14 mouse cellular contexts compared by ENCODE assay signal in the genomic region with DNA sequence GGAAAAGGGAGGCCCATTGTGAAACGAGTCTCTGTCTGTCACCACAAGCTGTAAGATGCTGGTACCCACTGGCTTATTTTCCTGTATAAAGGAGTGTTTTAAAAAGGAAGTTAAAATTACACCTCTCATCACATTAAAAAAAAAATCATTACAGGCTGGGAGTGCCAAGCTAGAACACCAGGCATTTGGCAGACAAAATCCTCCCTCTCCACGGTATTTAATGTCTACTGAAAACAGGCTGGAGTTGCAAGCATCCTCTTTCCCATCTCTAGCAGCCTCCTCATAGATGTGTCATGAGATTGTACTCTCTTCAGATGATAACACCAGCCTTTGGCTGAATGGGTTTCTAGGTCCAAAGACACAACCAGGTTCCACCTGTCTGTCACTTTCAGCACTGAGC.
"Had no signal": no experiment of that assay in that cellular context is flagged by ENCODE, and none has a peak within 500 bp of the region (broad histone marks: within the 10 kb centered on the region; RNA-seq: fewer than 3 reads in every experiment).

No protein-coding gene starts in this region.

- H3K9me3 ChIP-seq: kidney, embryonic 15.5 days; limb, embryonic 15.5 days; liver, embryonic 12.5 days; midbrain, embryonic 10.5 days; neural tube, embryonic 15.5 days had no signal

- H3K36me3 ChIP-seq: kidney, embryonic 15.5 days; limb, embryonic 15.5 days; liver, embryonic 12.5 days had no signal

- H3K4me1 ChIP-seq: limb, embryonic 15.5 days; liver, embryonic 12.5 days; midbrain, embryonic 10.5 days had no signal

- H3K27ac ChIP-seq: kidney, embryonic 15.5 days; limb, embryonic 15.5 days; liver, embryonic 12.5 days; midbrain, embryonic 10.5 days; neural tube, embryonic 15.5 days had no signal

- H3K9ac ChIP-seq: kidney, embryonic 15.5 days; limb, embryonic 15.5 days; liver, embryonic 12.5 days; lung, embryonic 14.5 days; neural tube, embryonic 15.5 days had no signal

- H3K27me3 ChIP-seq: kidney, embryonic 15.5 days; limb, embryonic 15.5 days; liver, embryonic 12.5 days; neural tube, embryonic 15.5 days had no signal

- H3K4me3 ChIP-seq: kidney, embryonic 15.5 days; limb, embryonic 15.5 days; liver, embryonic 12.5 days; midbrain, embryonic 10.5 days; myocyte; neural tube, embryonic 15.5 days had no signal

- DNase-seq: kidney, adult 2 months; kidney, postnatal 14 days; layer of hippocampus, postnatal 36 days; lung, embryonic 14.5 days; lung, postnatal 10 days; lung, postnatal 4 days; midbrain, embryonic 14.5 days; thymus, postnatal 4 days had no signal
